Mouse (Mus musculus) embryonic stem cell, embryonic (primary cell): ENCODE data around the gene Med29.

Source experiments
- CTCF ChIA-PET, 4 experiments: fragments of 300-600 bp in 2 of 4; fragments of 350-600 bp in 2 of 4; sonication (Branson Sonifier 250); formaldehyde crosslinking; loops; one replicate each; lab custom pipeline; 2022; ENCODE audit warnings: inconsistent platforms in 2 of 4; lab: Charles Lee
- POLR2A ChIA-PET, 4 experiments: fragments of 300-600 bp in 2 of 4; fragments of 350-600 bp in 2 of 4; sonication (Branson Sonifier 250); formaldehyde crosslinking; loops; one replicate each; lab custom pipeline; 2022; ENCODE audit warnings: antibody characterized with exemption in 4 of 4, inconsistent platforms in 1 of 4; lab: Charles Lee

The Med29 gene

GRCm38 (mm10) chr7:28360291-28360690 lies 32.2 kb downstream of the Med29 start:
- POLR2A ChIA-PET = interaction anchor here in 3 of 4 experiments (1.4 to 50.6 kb wide), 10 partner anchors 1 to 31 kb away, joined by 3 to 1116 read pairs (median 90); partner anchors contain the start of genes Rps16 (in 3 of the 3), Supt5 (in 2 of the 3), Med29 (in 1 of the 3) and Paf1 (in 1 of the 3)
- CTCF ChIA-PET = interaction anchor here in 1 of 4 experiments (1.7 to 2.8 kb wide), 2 partner anchors 11 to 15 kb away, joined by 4 to 6 read pairs; no protein-coding TSS in a partner anchor

DNA sequence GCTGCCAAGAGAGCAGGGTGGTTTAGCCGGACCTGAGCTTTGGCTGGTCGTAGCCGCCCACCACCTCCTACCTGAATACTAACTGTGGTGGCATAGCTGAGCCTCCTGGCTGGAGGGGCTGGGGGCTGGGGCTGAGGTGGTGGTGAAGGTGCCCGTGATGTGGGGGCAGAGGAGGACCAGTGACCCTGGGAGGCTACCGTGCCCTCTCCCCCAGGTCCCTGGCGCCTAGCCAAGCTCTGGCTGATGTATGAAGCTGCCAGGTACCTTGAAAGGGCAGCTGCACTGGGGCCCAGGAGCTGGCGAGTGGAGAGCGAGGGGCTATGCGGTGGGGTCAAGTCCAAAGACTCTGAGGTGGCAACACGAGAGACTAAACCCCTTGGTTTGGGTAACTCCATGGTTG lies 32.7 kb downstream of the Med29 start:
- POLR2A ChIA-PET = interaction anchor here in 3 of 4 experiments (0.5 to 50.6 kb wide), 12 partner anchors 0 to 188 kb away, joined by 3 to 1116 read pairs (median 90); partner anchors contain the start of genes Rps16 (in 3 of the 3), Supt5 (in 2 of the 3), Med29 (in 1 of the 3) and Paf1 (in 1 of the 3)
- CTCF ChIA-PET = interaction anchor here in 1 of 4 experiments (2.8 to 4.0 kb wide), 2 partner anchors 11 to 15 kb away, joined by 6 to 22 read pairs; no protein-coding TSS in a partner anchor

DNA sequence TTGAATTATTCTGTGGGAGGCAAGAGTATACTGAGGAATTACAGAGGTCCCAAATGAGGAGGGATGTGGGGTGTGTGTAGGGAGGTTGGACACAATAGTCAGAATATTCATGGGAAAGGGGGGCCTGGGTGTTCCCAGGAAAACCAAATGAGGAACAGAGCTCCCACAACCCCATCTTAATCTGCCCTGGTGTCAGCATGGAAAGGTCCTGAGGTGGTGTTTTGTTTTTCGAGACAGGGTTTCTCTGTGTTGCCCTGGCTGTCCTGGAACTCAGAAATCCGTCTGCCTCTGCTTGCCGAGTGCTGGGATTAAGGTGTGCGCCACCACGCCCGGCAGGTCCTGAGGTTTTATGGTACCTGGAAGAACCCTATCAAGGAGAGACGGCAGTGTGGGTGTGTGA lies 34.1 kb downstream of the Med29 start:
- CTCF ChIA-PET = interaction anchor here in 3 of 4 experiments (1.4 to 4.0 kb wide), 5 partner anchors 12 to 32 kb away, joined by 3 to 22 read pairs (median 9); no protein-coding TSS in a partner anchor
- POLR2A ChIA-PET = interaction anchor here (0.6 to 50.6 kb wide), 26 partner anchors 1 to 871 kb away, joined by 3 to 1116 read pairs (median 5); partner anchors contain the start of genes Supt5 (in 3 of the 4), Med29 (in 2 of the 4), Paf1 (in 2 of the 4) and Rps16 (in 2 of the 4)

DNA sequence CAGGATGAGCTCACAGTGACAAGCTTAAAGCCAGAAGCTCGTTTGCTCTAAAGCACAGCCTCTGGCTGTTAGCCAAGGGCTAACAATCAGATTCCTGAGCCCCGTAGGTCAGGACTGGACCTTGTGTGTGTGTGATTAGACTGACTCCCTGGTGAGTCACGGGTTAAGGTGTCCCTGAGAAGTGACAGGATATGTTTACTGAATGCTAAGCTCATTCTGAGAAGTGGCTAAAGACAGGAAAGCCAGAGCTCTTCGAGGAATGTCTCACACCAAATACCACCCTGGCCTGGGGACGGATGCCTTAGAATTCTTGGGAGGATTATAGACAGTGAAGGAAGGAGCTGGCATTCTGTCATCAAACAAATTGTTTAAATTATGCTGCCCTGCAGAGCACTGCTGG lies 34.5 kb downstream of the Med29 start:
- ChIA-PET CTCF (interaction anchor here (0.5 to 4.0 kb wide), 7 partner anchors 13 to 391 kb away, joined by 3 to 22 read pairs (median 4); no protein-coding TSS in a partner anchor), POLR2A (interaction anchor here (0.6 to 50.6 kb wide), 30 partner anchors 2 to 871 kb away, joined by 3 to 1116 read pairs (median 5); partner anchors contain the start of genes Med29 (in 4 of the 4), Paf1 (in 4 of the 4), Supt5 (in 3 of the 4) and Gmfg (in 1 of the 4))

- CTCF ChIA-PET = interaction anchor here in 3 of 4 experiments (0.7 to 4.0 kb wide), 8 partner anchors 12 to 243 kb away, joined by 3 to 22 read pairs (median 4); partner anchors contain the start of gene Zfp36 (in 1 of the 3)
- POLR2A ChIA-PET = interaction anchor here (0.6 to 50.6 kb wide), 26 partner anchors 3 to 1156 kb away, joined by 3 to 1116 read pairs (median 6); partner anchors contain the start of genes Med29 (in 4 of the 4), Paf1 (in 4 of the 4), Supt5 (in 2 of the 4) and Fbl (in 1 of the 4)
These were observed 35.5 kb downstream of the Med29 start for GRCm38 (mm10) chr7:28356981-28357380.

- ChIA-PET POLR2A (interaction anchor here in 2 of 4 experiments (1.0 to 50.6 kb wide), 12 partner anchors 4 to 304 kb away, joined by 3 to 1116 read pairs (median 80); partner anchors contain the start of genes Med29 (in 2 of the 2), Paf1 (in 2 of the 2), Supt5 (in 2 of the 2) and Plekhg2 (in 1 of the 2)), CTCF (interaction anchor here in 1 of 4 experiments (1.8 to 1.9 kb wide), 2 partner anchors 14 to 15 kb away, joined by 3 to 4 read pairs; no protein-coding TSS in a partner anchor)
These were observed 37.3 kb downstream of the Med29 start for GRCm38 (mm10) chr7:28355221-28355620.

DNA sequence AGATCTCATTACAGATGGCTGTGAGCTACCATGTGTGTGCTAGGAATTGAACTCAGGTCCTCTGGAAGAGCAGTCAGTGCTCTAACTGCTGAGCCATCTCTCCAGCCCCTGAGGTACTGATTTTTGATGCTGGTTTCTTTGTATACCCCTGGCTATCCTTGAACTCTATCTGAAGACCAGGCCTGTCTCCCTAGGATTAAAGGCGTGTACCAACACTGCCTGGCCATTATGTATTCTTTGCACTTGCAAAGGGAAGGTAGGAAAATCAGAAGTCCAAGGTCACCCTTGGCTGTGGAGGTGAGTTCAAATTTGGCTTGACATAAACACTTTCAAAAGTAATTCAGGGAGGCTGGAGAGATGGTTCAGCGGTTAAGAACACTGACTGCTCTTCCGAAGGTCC lies 37.9 kb downstream of the Med29 start:
- CTCF ChIA-PET = interaction anchor here in 2 of 4 experiments (0.7 to 1.9 kb wide), 5 partner anchors 10 to 15 kb away, joined by 3 to 5 read pairs (median 3); no protein-coding TSS in a partner anchor
- POLR2A ChIA-PET = interaction anchor here in 3 of 4 experiments (1.0 to 50.6 kb wide), 18 partner anchors 5 to 303 kb away, joined by 3 to 1116 read pairs (median 8); partner anchors contain the start of genes Med29 (in 3 of the 3), Paf1 (in 3 of the 3), Supt5 (in 2 of the 3) and Pak4 (in 1 of the 3)

DNA sequence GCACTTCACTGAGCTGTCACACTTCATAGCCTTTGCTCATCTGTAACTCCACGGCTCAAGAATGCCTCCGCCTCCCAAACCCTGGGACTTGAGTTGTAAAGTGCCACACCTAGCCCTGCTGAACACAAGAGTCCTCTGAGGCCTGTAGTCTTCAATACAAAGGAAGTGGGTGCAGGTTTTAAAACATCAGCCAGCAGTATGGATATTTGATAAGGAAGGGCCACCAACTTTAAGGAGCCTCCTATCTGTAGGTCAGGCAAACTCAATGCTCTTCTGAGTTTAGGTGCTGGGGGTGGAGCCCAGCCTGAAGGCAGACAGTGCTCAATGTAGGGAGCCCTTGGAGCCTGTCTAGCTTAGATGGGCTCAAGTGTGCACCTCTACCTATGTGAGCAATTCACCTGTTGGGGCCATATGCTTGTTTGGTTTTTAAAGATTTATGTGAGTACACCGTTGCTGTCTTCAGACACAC lies 38.4 kb downstream of the Med29 start:
- POLR2A ChIA-PET = interaction anchor here in 3 of 4 experiments (1.0 to 50.6 kb wide), 20 partner anchors 5 to 303 kb away, joined by 3 to 1116 read pairs (median 22); partner anchors contain the start of genes Med29 (in 3 of the 3), Paf1 (in 3 of the 3), Supt5 (in 3 of the 3) and Pak4 (in 1 of the 3)

GRCm38 (mm10) chr7:28353267-28353666 lies 39.2 kb downstream of the Med29 start:
- ChIA-PET POLR2A (interaction anchor here (0.5 to 50.6 kb wide), 29 partner anchors 6 to 1046 kb away, joined by 3 to 1116 read pairs (median 6); partner anchors contain the start of genes Med29 (in 3 of the 4), Paf1 (in 3 of the 4), Supt5 (in 3 of the 4) and Eid2b (in 1 of the 4)), CTCF (interaction anchor here in 2 of 4 experiments (1.5 to 2.5 kb wide), 4 partner anchors 8 to 54 kb away, joined by 3 to 5 read pairs (median 4); no protein-coding TSS in a partner anchor)

More for the DNA sequence above, 38.4 kb downstream of the Med29 start:
- CTCF ChIA-PET = interaction anchor here in 2 of 4 experiments (0.7 to 1.9 kb wide), 5 partner anchors 9 to 15 kb away, joined by 3 to 5 read pairs (median 3); no protein-coding TSS in a partner anchor

DNA sequence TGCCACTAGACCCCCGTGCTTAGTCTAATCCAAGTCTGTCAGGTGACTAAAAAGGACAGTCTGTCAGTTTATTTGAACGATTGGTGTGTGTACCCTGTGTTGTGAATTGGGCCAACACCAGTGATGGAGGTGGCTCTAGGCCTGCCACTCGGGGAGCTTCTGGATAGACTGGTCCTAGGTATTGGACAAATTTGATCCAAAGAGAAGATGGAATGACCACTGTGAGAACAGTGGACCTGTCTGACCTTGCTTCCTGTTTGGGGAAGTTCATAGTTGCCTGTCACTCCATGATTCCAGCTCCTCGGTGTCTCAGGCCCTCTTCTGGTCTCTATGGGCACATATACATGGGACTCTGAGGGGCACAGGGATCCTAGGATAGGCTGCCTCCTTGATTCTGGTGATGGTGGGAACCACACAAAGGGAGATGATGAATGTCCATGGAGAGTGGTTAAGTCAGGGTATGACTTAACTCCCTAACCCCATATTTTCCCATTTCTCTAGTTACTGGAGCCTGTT lies 40.8 kb downstream of the Med29 start:
- ChIA-PET POLR2A (interaction anchor here (0.5 to 50.6 kb wide), 68 partner anchors 8 to 844 kb away, joined by 3 to 1116 read pairs (median 8); partner anchors contain the start of genes Supt5 (in 4 of the 4), Med29 (in 3 of the 4), Paf1 (in 3 of the 4) and Selenov (in 3 of the 4)), CTCF (interaction anchor here in 1 of 4 experiments (1.0 to 3.7 kb wide), 4 partner anchors 13 to 176 kb away, joined by 3 to 29 read pairs (median 4); partner anchors contain the start of gene Supt5)

GRCm38 (mm10) chr7:28350155-28350883 lies 42.2 kb downstream of the Med29 start, which contains the start of gene Rps16:
Gene Rps16, plus strand, starts transcription at chr7:28350652.
- ChIA-PET CTCF (interaction anchor here in 3 of 4 experiments (0.6 to 3.7 kb wide), 18 partner anchors 8 to 1124 kb away, joined by 3 to 29 read pairs (median 4); partner anchors contain the start of genes Med29 (in 1 of the 3), Paf1 (in 1 of the 3), Plekhg2 (in 1 of the 3) and Selenov (in 1 of the 3)), POLR2A (interaction anchor here (0.5 to 50.6 kb wide), 160 partner anchors 8 to 1254 kb away, joined by 3 to 1116 read pairs (median 4); partner anchors contain the start of genes Supt5 (in 4 of the 4), Dll3 (in 3 of the 4), Dyrk1b (in 3 of the 4) and Eid2 (in 3 of the 4))

GRCm38 (mm10) chr7:28348601-28349000 lies 43.9 kb downstream of the Med29 start:
- POLR2A ChIA-PET = interaction anchor here in 3 of 4 experiments (0.9 to 50.6 kb wide), 13 partner anchors 6 to 71 kb away, joined by 3 to 1116 read pairs (median 36); partner anchors contain the start of genes Supt5 (in 3 of the 3), Dll3 (in 1 of the 3), Eid2b (in 1 of the 3) and Med29 (in 1 of the 3)
- CTCF ChIA-PET = interaction anchor here in 2 of 4 experiments (1.5 to 3.7 kb wide), 2 partner anchors 10 kb away, joined by 3 to 29 read pairs; partner anchors contain the start of gene Supt5 (in 2 of the 2)

- POLR2A ChIA-PET = interaction anchor here in 3 of 4 experiments (0.6 to 50.6 kb wide), 8 partner anchors 6 to 523 kb away, joined by 3 to 1116 read pairs (median 292); partner anchors contain the start of genes Supt5 (in 2 of the 3), Med29 (in 1 of the 3), Paf1 (in 1 of the 3) and Plekhg2 (in 1 of the 3)
- CTCF ChIA-PET = interaction anchor here in 2 of 4 experiments (0.6 to 0.7 kb wide), 2 partner anchors 9 to 178 kb away, joined by 3 to 4 read pairs; partner anchors contain the start of gene Fbl (in 1 of the 2)
These were observed 44.8 kb downstream of the Med29 start for GRCm38 (mm10) chr7:28347746-28348145.

DNA sequence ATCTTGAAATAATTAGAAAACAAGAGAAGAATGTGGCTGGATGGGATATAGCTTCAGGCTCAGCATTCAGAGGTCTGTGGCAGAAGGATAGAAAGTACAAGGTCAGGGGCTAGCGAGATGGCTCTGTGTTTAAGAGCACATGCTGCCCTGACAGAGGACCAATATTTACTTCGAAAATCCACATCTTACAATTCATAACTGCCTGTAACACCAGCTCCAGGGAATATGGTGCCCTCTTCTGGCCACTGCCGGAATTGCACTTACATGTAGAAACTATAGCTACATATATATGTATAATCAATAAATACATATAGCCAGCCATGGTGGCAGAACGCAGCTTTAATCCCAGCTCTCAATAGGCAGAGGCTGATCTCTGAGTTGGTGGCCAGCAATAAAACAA lies 47.9 kb downstream of the Med29 start:
- ChIA-PET POLR2A (interaction anchor here in 3 of 4 experiments (0.5 to 50.6 kb wide), 21 partner anchors 9 to 858 kb away, joined by 3 to 1116 read pairs (median 4); partner anchors contain the start of genes Med29 (in 3 of the 3), Paf1 (in 3 of the 3), Dll3 (in 2 of the 3) and Zfp36 (in 2 of the 3)), CTCF (interaction anchor here (0.6 to 2.4 kb wide), 43 partner anchors 8 to 1089 kb away, joined by 3 to 22 read pairs (median 4); partner anchors contain the start of genes Dll3 (in 2 of the 4), Selenov (in 2 of the 4), Eid2 (in 1 of the 4) and Eid2b (in 1 of the 4))

DNA sequence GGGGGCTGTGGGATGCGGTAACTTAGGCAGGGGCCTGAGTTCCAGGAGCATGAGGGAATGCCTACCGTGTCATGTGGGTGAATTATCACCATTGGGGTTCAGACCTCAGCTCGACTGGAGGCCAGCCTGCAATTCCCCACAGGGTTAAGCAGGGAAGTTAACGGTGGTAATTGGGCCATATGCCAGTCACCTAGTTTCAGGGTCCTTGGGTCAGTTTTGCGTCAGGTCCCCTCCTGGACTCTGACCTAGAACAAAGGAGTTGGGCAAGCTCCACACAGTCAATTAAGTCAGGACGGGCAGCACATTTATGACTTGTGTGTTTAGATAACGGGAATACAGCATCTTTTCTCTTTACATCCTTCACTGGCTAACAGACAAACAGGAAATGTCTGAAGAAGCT lies 51.1 kb downstream of the Med29 start:
- ChIA-PET POLR2A (interaction anchor here (0.6 to 50.6 kb wide), 16 partner anchors 9 to 1749 kb away, joined by 3 to 1116 read pairs (median 4); partner anchors contain the start of genes Rps16 (in 4 of the 4), Med29 (in 2 of the 4), Paf1 (in 2 of the 4) and Zfp36 (in 2 of the 4)), CTCF (interaction anchor here in 1 of 4 experiments (1.4 kb wide), 1 partner anchor 9 kb away, joined by 6 read pairs; the partner anchor contains the start of gene Rps16)
